Mouse (Mus musculus): ENCODE results near the gene Mfap5. TPM values are rescaled to one million over a fixed set of nuclear protein-coding genes. Genes with fewer than 3 reads are reported as not detected.

The Mfap5 gene
- total and polyA plus RNA-seq, 2 experiments: 0.18 TPM; not detected in 1

DNA sequence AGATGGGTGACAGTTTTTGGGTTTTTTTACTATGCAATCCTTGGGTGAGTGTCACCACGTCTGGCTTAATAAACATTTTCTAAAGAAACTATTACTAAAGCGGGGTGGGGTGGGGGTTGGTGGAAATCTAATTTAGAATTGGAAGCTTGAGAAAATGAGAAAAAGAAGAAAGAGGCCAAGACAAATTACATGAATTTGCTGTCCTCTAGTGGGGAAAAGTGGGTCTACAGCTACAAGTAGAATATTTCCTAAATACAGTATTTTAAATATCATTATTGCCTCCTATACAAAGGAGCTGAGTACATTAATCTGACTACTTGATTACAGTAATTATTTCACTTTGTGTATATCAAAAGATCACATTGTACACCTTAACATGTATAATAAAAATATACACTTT, 13.7 kb downstream of the Mfap5 start:
- TF ChIP-seq POLR2A (IDR thresholded peaks at IDR 0.05; ENCODE audit: extremely low read depth, insufficient read depth, low read length) (no peak), CTCF (IDR thresholded peaks at IDR 0.05; ENCODE audit: low read depth, low read length) (no peak)
- Histone ChIP-seq H3K27ac (replicated peaks; ENCODE audit: insufficient read depth, low read depth, low read length) (no peak overlapping the region), H3K27me3 (ENCODE audit: control insufficient read depth, insufficient read depth, low read length) (no peaks in the 10 kb centered on the region), H3K79me2 (ENCODE audit: control insufficient read depth, insufficient read depth, low read length) (no peaks in the 10 kb centered on the region), H3K9ac (ENCODE audit: low read depth, low read length) (no peak overlapping the region), H3K4me1 (ENCODE audit: control insufficient read depth, insufficient read depth, low read length) (no peaks in the 10 kb centered on the region), H3K4me3 (ENCODE audit: insufficient read depth, low read depth, low read length) (no peak overlapping the region), H3K36me3 (ENCODE audit: control insufficient read depth, insufficient read depth, low read length) (no peaks in the 10 kb centered on the region)
- DNase-seq (ENCODE audit: extremely low read depth, low read depth, low spot score): no peak
- WGBS: 42% methylated on average over 2 of the region's 2 CpGs

DNA sequence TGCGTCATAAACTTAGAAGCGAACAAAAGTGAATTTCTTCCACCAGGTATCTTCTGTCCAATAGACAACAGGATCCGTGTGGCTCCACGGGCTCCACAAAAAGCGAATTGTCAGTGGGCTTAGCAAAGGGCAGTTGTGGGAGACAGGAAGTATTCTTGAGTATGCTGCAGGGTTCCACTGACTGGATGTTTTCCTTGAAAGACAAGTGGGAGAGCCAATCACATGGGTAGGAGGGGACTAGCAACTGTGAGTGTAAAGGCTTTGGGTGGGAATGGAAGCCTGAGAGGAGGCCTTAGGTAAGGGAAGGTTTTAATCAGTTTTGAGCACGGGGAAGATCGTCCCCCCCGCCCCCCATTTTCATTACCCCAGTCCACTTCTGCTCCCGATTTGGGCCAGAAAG, 16.9 kb downstream of the Mfap5 start:
- DNase-seq (ENCODE audit: extremely low read depth, low read depth, low spot score): no peak
- H3K79me2 ChIP-seq (ENCODE audit: control insufficient read depth, insufficient read depth, low read length): no peaks in the 10 kb centered on the region
- no peaks in the 10 kb centered on the region for H3K27me3 ChIP-seq (ENCODE audit: control insufficient read depth, insufficient read depth, low read length)
- no peak for TF ChIP-seq CTCF (IDR thresholded peaks at IDR 0.05; ENCODE audit: low read depth, low read length)
- no peak for TF ChIP-seq POLR2A (IDR thresholded peaks at IDR 0.05; ENCODE audit: extremely low read depth, insufficient read depth, low read length)
- H3K4me3 ChIP-seq (ENCODE audit: insufficient read depth, low read depth, low read length): no peak overlapping the region
- no peak overlapping the region for H3K27ac ChIP-seq (replicated peaks; ENCODE audit: insufficient read depth, low read depth, low read length)
- H3K36me3 ChIP-seq (ENCODE audit: control insufficient read depth, insufficient read depth, low read length): no peaks in the 10 kb centered on the region
- no peak overlapping the region for H3K9ac ChIP-seq (ENCODE audit: low read depth, low read length)
- WGBS: 73% methylated on average over 9 of the region's 9 CpGs
- no peaks in the 10 kb centered on the region for H3K4me1 ChIP-seq (ENCODE audit: control insufficient read depth, insufficient read depth, low read length)

DNA sequence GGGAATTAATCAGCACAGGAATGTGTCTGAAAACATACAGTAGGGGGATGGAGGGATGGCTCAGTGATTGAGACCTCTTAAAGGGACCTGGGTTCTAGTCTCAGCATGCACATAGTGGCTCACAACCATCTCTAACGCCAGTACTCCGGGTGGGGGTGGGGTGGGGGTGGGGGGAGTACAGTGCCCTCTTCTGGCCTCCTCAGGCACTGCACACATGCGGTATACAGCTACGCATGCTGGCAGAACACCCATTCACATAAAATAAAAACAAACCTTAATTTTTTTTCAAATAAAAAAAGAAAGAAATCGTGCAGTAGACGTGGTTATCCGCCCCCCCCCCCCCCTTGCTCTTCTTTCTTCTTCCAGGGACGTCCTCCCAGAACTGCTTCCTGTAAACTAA, 17.6 kb downstream of the Mfap5 start:
- Histone ChIP-seq H3K79me2 (ENCODE audit: control insufficient read depth, insufficient read depth, low read length) (no peaks in the 10 kb centered on the region), H3K27ac (replicated peaks; ENCODE audit: insufficient read depth, low read depth, low read length) (no peak overlapping the region), H3K9ac (ENCODE audit: low read depth, low read length) (no peak overlapping the region), H3K4me1 (ENCODE audit: control insufficient read depth, insufficient read depth, low read length) (no peaks in the 10 kb centered on the region), H3K36me3 (ENCODE audit: control insufficient read depth, insufficient read depth, low read length) (no peaks in the 10 kb centered on the region), H3K4me3 (ENCODE audit: insufficient read depth, low read depth, low read length) (no peak overlapping the region), H3K27me3 (ENCODE audit: control insufficient read depth, insufficient read depth, low read length) (no peaks in the 10 kb centered on the region)
- TF ChIP-seq CTCF (IDR thresholded peaks at IDR 0.05; ENCODE audit: low read depth, low read length) (0 out of 2 replicates have a peak, but pooled peaks have one; percentile 4), POLR2A (IDR thresholded peaks at IDR 0.05; ENCODE audit: extremely low read depth, insufficient read depth, low read length) (no peak)
- no peak for DNase-seq (ENCODE audit: extremely low read depth, low read depth, low spot score)
- 89% methylated on average over 8 of the region's 8 CpGs for WGBS

DNA sequence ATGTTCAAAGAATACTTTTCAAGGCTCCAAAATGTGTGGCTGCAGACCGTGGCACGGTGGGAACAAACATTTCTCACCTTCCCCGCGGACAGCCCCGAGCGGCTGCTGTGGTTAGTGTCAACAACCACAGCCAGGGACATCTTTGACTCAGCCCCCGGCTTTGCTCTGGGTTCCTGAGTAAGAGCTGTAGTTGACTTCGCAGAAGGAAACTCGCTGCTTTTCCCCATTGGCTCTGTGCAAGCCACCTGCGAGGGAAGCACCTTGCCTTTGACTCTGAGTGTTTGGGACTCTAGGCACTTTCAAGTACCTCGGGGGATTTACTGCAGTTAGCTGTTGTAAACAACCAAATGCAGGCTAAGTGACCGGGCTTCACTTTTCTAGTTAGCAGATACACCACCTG, 22.0 kb downstream of the Mfap5 start:
- H3K4me3 ChIP-seq (ENCODE audit: insufficient read depth, low read depth, low read length): no peak overlapping the region
- no peaks in the 10 kb centered on the region for H3K79me2 ChIP-seq (ENCODE audit: control insufficient read depth, insufficient read depth, low read length)
- DNase-seq (ENCODE audit: extremely low read depth, low read depth, low spot score): no peak
- no peaks in the 10 kb centered on the region for H3K36me3 ChIP-seq (ENCODE audit: control insufficient read depth, insufficient read depth, low read length)
- TF ChIP-seq CTCF (IDR thresholded peaks at IDR 0.05; ENCODE audit: low read depth, low read length): no peak
- TF ChIP-seq POLR2A (IDR thresholded peaks at IDR 0.05; ENCODE audit: extremely low read depth, insufficient read depth, low read length): no peak
- no peaks in the 10 kb centered on the region for H3K4me1 ChIP-seq (ENCODE audit: control insufficient read depth, insufficient read depth, low read length)
- H3K27ac ChIP-seq (replicated peaks; ENCODE audit: insufficient read depth, low read depth, low read length): no peak overlapping the region
- no peak overlapping the region for H3K9ac ChIP-seq (ENCODE audit: low read depth, low read length)
- WGBS: 13% methylated on average over 12 of the region's 12 CpGs
- H3K27me3 ChIP-seq (ENCODE audit: control insufficient read depth, insufficient read depth, low read length): no peaks in the 10 kb centered on the region; the same call in 1 of the 2 replicates

DNA sequence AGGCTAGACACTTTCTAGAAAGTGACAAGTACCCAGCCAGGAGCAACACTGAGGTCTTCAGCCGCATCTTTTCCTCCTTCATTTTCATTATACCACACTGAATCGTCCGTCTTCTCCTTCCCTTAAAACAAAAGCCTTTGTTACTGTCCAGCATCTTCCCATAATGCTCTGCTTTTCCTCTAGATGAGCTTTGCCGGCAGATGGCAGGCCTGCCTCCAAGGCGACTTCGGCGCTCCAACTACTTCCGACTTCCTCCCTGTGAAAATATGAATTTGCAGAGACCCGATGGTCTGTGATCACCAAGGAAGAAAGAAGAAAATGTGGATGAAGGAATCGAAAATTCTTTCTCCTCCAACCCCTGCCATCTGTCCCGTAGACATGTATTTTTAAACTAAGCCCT, 22.5 kb downstream of the Mfap5 start:
- H3K79me2 ChIP-seq (ENCODE audit: control insufficient read depth, insufficient read depth, low read length): no peaks in the 10 kb centered on the region
- peaks cover 2% of the 10 kb centered on the region for H3K4me1 ChIP-seq (ENCODE audit: control insufficient read depth, insufficient read depth, low read length)
- no peak overlapping the region for H3K27ac ChIP-seq (replicated peaks; ENCODE audit: insufficient read depth, low read depth, low read length)
- DNase-seq (ENCODE audit: extremely low read depth, low read depth, low spot score): no peak
- TF ChIP-seq CTCF (IDR thresholded peaks at IDR 0.05; ENCODE audit: low read depth, low read length) (no peak), POLR2A (IDR thresholded peaks at IDR 0.05; ENCODE audit: extremely low read depth, insufficient read depth, low read length) (no peak)
- 80% methylated on average over 11 of the region's 11 CpGs for WGBS
- H3K27me3 ChIP-seq (ENCODE audit: control insufficient read depth, insufficient read depth, low read length): no peaks in the 10 kb centered on the region; the same call in 1 of the 2 replicates
- H3K4me3 ChIP-seq (ENCODE audit: insufficient read depth, low read depth, low read length): no peak overlapping the region
- no peaks in the 10 kb centered on the region for H3K36me3 ChIP-seq (ENCODE audit: control insufficient read depth, insufficient read depth, low read length)
- no peak overlapping the region for H3K9ac ChIP-seq (ENCODE audit: low read depth, low read length)

DNA sequence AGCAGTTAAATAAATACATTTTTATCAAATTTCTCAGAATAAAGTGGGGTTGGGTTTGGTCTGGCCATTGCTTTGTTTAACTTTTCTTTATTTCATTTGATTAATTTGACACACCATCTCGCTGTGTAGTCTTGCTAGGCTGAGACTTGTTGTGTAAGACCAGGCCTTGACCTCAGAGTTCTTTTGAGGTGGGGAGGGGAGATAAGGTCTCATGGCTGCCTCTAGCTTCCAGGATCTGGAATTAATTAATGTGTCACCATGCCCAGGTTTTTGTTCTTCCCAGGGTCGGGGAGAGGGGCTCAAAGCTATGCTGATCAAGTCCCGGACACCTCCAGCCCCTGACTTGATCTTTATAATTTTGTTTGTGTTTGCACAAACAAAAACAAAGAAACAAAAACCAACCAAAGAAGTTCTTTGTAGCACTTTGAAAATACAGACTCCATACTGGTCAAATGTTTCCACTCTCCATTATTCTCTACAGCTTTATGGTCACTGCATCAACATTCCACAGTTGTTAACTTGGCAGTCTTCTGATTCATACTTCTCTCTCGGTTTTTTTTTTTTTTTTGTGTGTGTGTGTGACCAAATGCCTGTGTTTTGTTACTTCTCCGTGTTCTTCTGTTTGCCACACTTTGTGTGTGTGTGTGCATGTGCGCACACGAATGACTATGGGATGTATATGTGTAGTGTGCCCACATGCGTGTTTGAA, 26.0 kb downstream of the Mfap5 start:
- Histone ChIP-seq H3K36me3 (ENCODE audit: control insufficient read depth, insufficient read depth, low read length) (no peaks in the 10 kb centered on the region), H3K27me3 (ENCODE audit: control insufficient read depth, insufficient read depth, low read length) (no peaks in the 10 kb centered on the region; the same call in 1 of the 2 replicates), H3K4me3 (ENCODE audit: insufficient read depth, low read depth, low read length) (no peak overlapping the region), H3K4me1 (ENCODE audit: control insufficient read depth, insufficient read depth, low read length) (peaks cover 2% of the 10 kb centered on the region), H3K79me2 (ENCODE audit: control insufficient read depth, insufficient read depth, low read length) (no peaks in the 10 kb centered on the region), H3K9ac (ENCODE audit: low read depth, low read length) (no peak overlapping the region), H3K27ac (replicated peaks; ENCODE audit: insufficient read depth, low read depth, low read length) (no peak overlapping the region)
- no peak for TF ChIP-seq POLR2A (IDR thresholded peaks at IDR 0.05; ENCODE audit: extremely low read depth, insufficient read depth, low read length)
- TF ChIP-seq CTCF (IDR thresholded peaks at IDR 0.05; ENCODE audit: low read depth, low read length): no peak
- DNase-seq (ENCODE audit: extremely low read depth, low read depth, low spot score): no peak
- WGBS: 76% methylated on average over 8 of the region's 8 CpGs

All from liver, adult 2 months (tissue).